Mouse (Mus musculus): ENCODE measurements around the gene Fam20a. TPM values are rescaled to one million over a fixed set of nuclear protein-coding genes. Genes with fewer than 3 reads are reported as not detected.

Gene Fam20a
- 1 to 10 TPM; 1.2 to 2.0 TPM for total RNA-seq (2021)
- long read RNA-seq, experiment 1, partial matches to known transcripts, result 0 of 1 reads
- long read RNA-seq, experiment 1, other reads (novel, unspliced or antisense), result 0 of 1 reads
- long read RNA-seq, experiment 2, partial matches to known transcripts, result 0 of 1 reads
- long read RNA-seq, experiment 2, other reads (novel, unspliced or antisense), result 0 of 1 reads

DNA sequence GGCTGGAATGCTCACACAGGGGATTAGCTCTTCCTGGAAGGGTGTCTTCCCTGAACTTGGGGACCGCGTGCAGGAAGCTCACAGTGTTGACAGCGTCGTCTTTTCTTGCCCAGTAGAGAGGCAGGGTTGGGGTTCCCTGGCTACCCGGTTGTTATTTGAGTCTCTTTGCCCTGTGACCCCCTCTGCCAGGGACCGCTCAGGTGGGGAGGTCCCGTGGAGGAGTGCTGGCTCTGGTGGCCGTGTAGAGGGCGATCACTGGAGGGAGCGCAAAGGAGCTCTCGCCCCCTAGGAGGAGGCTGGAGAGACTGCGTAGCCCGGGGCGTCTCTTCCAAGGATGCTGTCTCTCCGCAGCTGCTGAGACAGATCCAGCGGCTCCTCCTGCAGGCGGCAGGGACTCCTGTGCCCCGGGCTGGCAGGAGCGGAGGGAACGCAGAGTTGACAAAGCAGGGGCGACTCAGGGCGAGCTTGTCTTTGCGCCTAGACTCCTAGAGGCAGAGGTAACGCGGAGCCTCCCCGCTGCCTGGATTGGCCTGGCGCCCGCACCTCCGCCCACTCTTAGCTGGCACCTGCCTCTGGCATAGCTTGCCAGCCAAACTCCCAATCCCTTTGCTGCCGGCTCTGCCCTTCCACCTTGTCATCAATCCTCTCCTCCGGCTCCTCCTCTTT, at the start of gene Fam20a:
Gene Fam20a (minus strand): TSS at position 499 of the 666 bp plus-strand sequence.
- peak; percentile 44 for DNase-seq (ENCODE audit: low spot score)

DNA sequence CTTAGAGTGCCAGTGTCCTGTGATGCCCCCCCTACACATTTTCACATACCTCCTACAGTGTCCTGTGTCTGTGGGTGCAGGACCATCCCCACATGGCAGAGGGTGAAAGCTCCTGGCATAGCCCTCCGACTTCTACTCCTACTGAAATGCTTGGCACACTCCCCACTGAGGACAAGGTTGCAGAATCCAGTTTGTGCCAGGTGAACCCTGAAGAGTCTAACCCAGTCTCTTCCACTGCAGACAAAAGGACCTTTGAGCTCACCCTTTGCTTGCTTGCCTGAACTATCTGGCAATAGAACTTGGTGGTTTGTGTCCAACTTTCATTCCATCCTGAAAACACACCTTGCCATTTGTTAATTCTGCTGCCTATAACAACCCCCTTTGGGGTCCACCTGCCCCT, 49.3 kb upstream of the Fam20a start:
- no peak for DNase-seq (ENCODE audit: low spot score)

DNA sequence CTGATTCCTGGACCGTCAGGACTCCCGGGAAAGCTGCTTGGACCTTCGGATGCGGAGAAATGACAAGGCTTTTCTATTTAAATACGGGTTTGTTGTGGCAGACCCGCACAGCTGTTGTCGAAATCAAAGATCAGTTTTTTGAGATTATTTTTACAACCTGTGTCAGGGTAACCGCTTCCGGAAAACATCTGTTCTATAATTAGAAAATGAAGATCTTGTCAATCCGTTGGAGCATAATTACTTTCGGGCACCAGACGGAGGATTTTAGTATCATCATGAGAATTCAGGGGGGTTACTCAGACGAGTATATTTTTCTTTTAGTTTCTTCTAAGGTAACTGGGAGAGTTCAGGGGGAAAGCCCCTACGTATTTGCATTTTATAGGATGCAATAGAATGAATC, 48.1 kb upstream of the Fam20a start:
- no peak for DNase-seq (ENCODE audit: low spot score)

DNA sequence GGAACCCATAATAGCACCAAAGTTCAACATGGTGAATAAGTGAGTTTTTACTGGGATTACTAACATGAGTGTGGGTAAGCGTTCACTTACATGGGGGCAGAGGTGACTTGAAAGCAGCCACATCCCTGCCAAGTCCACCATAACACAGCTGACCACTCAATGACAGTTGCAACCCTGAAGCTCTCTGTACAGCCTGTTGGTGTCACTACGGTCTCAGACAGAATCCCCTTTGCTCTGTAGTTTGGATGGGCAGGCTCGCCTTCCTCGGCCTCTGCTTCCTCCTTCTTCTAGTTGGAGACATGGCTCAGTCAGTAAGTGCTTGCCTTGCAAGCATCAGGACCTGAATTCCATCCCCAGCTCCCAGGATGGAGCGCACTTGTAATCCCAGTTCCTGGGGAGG, 47.0 kb upstream of the Fam20a start:
- DNase-seq (ENCODE audit: low spot score), result no peak

DNA sequence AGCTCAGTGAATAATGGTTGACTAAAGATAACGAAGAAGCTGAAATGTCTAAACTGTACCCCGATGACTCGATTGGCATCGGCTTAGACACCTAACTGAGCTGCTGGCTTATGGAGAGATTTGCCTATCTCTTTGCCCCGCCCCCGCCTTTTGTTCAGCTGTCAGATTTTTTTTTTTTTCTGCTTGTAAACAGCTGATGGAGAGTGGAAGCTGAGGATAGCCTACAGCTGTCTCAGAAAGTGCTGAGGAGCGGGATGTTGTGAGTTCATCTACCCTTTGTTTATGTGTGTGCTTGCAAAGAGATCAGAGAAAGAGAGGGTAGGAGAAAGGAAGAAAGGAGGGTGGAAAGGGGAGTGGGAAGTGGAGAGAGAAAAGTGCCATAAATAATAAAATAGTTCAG, 38.0 kb upstream of the Fam20a start:
- DNase-seq (ENCODE audit: low spot score), result no peak

DNA sequence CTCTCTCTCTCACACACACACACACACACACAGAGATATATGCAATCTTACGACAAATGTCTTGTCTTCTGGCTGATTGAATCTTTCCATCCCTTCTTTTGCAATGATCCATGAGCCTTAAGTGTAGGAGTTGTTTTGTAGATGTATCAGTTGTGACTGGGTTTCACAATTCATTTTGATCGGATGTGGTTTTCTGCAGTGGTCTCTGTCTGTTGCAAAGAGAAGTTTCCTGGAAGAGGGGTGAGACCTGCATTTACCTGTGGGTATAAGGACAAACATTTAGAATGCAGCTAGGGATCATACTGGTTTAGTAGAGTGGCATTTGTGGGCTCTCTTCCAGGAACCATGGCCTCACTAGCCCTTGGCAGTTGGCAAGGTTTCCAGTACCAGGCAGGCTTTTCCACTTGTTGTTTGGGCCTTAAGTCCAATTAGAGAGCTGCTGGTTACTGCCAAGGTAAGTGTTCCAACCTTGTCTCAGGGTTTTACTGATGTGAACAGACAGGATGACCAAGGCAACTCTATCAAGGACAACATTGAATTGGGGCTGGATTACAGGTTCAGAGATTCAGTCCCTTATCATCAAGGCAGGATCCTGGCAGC, 36.6 kb upstream of the Fam20a start:
- no peak for DNase-seq (ENCODE audit: low spot score)

DNA sequence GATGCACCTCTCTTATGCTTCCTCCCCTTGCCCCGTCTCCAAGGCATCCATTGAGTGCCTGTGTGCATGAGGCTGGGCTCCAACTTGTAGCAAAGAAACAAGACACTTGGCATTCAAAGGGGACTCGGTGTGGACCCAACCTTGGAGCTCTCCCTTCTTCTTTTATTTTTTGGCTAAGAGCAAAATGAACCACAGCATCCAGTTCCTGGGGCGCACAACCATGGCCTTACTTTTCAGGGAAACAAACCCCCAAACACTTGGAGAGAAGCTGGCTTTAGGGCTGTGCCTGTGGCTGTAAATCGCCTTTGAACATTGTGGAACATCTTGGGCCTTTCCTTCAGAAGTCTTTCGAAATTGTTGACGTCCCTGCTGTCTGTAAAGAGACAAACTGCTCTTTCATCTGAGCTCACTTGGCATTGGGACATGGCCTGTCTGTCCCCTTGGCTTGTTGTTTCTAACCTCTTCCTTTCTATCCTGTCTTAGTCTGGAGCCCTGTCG, 32.1 kb upstream of the Fam20a start:
- no peak for DNase-seq (ENCODE audit: low spot score)

DNA sequence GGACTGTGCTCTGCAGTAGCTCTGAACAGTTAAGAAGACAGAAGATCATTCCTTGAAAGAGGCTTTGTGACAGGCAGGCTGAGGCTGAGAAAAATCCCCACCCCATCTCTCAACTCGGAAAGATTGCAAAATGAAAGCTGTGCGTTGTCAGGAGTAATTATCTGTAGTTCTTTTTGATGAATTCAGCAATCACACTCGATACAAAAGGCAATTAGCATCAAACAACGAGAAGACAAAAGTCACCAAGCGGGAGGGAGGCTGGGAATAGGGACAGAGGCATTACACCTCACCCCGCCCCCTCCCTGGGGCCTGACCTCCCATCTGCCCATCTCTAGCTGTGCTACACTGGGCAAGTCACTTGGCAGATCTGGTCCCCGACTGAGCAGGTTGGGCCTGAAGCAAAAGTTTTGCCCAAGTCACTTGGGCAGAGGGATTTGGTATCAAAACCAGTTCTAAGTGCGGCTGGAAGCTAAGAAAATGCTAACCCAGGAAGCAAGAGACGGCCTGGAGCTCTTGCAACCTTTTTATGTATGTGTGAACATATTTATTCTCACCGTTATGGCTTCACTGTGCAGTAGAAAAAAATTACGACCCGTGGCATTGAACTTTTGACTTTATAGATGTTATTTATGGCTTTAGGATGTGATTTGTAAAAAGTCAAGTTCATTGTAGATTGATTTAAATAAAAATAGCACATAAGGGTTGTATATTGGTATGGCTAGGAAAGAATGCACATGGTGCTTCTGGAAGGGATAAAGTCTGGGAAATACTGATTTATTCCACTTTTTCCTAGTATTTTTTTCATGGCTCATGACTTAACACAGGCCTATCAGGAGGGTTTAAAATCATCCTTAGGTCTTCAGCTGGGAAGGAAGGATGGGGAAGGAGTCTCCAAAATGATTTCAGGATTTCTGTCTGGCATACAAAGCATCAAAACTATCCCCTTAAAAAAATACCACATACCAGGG, 29.8 kb upstream of the Fam20a start:
- DNase-seq (ENCODE audit: low spot score), result no peak

DNA sequence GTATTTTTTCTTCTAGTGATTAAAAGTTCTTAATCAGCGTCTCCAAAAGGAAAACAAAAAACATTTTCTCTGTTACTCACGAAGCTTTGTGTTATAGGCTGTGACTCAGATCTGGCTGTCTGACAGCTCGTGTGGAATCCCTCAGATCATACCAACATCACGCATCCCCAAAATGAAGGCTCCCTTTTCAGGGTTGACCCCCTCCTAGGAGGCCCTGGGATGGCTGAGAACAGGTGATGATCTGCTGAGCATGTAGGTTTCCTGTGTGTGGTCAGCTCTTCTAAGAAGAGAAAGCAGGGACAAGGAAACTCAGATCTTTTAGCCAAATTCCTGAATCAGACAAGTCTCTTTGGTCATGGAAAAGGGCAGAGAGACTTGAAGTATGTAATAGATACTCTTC, 23.1 kb upstream of the Fam20a start:
- no peak for DNase-seq (ENCODE audit: low spot score)

DNA sequence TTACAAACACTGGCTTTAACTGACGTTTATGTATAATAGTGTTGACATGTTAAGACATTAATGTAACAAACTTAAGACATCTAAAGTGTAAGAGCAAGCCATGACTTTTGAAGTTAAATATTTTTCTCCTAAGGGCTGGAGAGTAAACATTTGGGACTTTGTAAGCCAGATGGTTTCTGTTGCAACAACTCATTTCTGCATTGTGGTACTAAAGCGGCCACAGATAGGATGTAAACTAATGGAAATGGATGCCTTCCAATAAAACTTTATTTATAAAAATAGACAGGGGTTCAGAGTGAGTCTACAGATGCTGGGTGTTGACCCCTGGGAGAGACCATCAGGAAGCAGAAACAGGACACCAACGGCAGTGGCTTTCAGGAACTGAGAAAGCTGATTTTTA, 15.9 kb upstream of the Fam20a start:
- DNase-seq (ENCODE audit: low spot score), result no peak

DNA sequence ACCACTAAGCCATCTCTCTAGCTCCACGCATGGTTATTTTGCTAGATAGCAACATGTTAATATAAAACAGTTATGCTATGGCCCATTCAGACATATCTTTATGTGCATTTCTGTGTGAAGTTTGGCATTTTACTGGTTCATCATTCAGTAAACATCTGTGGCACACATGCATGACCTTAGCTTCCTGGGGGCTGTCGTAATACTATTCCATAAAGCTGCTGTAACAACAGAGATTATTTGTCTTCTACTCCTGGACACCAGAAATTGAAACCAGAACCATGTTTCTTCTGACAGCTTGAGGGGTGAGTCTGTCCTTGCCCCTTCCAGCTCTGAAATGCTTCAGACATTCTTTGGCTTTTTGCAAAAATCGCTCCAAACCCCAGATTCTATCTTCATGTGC, 14.3 kb upstream of the Fam20a start:
- no peak for DNase-seq (ENCODE audit: low spot score)

DNA sequence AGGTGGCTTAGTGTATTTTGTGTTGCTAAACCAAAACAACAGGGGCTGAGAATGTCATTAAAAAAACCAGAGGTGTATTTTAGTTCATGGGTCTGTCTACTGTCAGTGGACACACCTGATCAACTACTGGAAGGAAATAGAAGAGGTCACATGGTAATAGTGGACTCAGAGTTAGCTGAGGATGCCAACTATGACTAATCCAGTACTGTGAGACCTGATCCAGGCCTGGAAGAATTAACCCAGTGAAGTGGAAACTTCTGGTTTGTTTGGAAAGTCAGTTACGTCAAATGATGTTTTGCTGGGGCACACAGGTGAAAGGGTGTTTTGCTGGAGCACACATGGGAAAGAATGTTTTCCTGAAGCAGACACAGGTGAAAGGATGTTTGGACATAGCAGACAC, 12.3 kb upstream of the Fam20a start:
- DNase-seq (ENCODE audit: low spot score), result no peak

DNA sequence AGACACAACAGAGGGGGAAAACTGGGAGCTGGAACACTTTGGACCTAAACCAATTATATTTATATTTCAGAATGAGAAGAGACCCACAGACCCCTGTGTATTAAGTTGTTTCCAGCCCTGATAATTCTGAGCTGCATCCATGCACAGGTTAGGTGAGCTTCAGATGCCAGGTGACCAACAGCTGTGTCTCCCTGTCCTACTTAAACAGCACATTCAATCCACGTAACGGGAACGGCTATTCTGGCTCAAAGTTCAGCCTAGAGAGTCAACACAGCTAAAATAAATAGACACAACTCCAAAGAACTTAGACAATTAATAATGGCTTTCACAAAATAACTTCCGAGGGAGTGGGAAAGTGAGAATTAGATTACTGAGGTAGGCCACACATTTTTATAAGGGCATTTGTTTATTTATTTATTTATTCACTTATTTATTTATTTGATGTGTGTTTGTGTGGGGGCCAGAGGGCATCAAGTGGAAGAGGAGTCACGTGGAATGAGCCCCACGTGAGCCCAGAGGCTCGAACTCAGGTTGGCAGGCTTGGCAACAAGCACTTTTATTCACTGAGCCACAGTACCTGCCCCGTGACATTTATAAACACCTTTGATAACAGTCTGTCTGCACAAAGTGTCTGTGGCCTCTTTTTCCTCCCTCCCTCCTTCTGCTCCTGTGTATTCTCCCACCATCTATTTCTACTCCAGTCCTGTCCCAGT, 10.8 kb upstream of the Fam20a start:
- no peak for DNase-seq (ENCODE audit: low spot score)

DNA sequence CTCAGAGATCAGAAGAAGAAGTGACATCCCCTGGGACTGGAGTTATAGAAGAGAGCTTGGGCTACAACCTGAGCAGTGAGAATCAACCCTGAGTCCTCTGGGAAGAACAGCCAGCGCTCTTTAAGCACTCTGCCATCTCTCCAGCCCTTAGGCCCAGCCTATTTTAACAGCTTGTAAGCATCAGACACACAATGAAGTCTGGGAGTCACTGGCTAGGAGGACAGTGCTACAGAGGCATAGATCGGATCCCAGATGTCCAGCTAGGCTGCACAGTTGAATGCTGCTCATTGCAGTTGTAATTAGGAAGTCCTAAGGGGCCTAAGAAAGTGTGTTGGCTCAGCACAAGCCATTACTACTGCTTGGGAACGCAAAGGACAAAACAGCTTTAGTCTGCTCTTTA, 6.3 kb upstream of the Fam20a start:
- DNase-seq (ENCODE audit: low spot score), result no peak

DNA sequence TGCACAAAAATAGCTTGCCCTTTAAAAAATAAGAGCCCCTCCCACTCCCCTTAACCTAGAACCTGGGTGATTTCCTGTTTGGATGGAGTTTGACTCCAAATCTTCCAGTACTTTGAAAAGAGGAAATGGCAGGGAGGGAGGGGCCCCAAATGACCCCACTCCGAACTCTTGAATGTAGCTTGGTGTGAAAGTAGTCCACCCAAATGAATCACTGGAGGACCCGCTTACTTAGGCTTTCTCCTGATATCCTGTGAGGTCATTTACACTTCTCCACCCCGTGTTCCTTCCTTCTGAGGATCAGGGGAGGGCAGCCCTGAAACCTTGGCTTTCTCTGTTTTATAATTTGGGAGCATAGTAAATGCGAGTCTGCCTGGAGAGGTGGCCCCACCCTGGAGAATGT, 632 bp upstream of the Fam20a start:
- peak; percentile 50 for DNase-seq (ENCODE audit: low spot score)

DNA sequence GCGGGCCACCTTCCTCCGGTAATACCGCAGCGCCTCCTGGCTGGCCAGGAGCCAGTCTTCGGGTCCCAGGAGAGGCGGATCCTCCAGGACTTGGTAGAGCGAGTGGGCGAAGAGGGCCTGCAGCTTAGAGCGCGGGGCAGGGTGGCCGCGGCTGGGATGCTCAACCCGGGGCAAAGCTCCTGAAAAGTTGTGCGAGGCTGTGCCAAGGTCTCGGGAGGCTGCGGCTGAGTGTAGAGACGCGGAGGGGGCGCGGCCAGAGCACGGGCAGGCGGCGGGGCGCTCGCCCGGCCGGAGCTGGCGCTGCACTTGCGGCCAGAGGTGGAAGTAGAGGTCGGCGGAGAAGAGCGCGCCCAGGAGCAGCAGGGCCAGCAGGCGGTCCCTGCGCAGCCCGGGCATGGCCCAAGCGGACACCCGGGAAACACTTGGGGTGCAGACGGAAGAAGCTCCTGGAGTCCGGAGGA, 729 bp downstream of the Fam20a start:
- DNase-seq (ENCODE audit: low spot score), result peak; percentile 29

DNA sequence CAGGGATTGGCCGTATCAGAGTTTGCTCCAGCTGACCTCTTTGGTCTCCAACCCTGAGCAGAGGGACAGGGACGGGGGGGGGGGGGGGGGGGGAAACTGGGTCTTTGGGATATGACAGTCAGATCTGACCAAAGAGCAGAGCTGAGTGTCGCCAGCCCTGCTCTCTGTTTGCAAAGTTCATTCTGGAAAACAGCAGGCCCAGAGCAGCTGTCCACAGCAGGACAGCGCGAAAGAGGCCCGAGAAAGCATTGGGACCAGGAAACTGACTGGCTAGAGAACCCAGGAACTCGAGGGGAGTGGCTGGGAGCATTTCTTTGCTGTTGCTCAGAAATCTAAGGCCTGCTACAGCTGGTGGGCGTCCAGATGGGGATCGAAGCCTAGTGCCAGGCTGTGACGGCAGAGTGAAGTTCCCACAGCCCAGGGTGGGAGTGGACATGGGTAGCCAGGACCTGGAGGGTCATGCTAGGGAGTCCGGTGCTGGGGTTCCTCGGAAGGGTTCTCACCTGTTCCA, 1.2 kb downstream of the Fam20a start:
- DNase-seq (ENCODE audit: low spot score), result peak; percentile 26

DNA sequence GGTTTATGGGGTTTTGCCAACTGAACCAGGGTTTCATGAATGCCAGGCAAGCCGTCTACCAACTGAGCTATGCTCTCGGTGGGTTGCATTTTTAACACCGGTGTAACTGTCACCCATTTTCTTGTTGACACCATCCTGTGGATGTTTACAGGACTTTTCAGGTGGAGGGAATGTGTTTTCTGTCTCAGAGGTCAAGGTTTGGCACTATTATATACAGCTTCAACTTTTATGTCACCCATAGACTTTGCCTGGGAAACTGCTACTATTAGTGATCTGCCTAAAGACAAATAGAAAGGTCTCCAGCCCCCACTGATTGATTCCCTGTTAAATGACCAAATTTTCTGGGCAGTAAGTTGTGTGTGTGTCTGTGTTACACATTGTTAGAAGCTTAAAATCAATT, 2.7 kb downstream of the Fam20a start:
- DNase-seq (ENCODE audit: low spot score), result no peak

DNA sequence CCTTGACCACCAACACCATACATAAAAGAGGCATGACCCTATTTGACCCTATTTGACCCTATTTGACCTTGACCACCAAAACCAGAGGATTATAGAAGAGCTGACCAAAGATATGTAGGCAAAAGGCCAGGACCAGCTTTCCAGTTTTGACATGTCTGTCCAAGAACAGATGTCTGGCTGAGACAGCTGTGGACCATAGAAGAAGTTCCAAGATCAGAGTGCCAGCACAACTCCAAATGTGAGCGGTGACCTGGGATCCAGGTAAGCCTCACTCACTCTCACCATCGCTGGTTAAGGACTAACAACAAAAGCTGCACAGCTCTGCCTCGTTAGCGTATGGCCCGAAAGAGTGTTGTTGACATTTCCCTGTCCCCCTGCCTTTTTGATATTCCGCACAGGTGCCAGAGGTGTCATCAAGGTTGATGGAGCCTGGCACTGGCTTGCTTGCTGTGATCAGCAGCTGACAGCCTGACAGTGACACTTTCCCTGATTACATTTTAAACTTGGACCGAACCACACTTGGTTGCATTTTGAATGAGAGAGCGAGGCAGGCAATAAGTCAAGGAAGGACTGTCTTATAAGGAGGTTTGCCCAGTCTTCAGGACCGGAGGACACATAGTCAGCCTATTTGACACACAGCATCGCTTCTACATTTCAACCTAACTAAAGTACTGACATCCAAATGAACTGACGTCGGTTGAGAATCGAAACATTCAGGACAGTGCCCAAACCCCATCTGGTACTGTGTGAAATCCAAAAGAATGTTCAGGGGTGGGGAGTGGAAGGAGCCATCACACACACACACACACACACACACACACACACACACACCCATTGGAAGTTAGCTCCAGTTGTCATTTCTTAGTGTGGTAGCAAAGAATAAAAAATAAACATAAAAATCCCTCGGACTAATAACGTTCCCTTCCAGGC, 3.8 kb downstream of the Fam20a start:
- DNase-seq (ENCODE audit: low spot score), result no peak

DNA sequence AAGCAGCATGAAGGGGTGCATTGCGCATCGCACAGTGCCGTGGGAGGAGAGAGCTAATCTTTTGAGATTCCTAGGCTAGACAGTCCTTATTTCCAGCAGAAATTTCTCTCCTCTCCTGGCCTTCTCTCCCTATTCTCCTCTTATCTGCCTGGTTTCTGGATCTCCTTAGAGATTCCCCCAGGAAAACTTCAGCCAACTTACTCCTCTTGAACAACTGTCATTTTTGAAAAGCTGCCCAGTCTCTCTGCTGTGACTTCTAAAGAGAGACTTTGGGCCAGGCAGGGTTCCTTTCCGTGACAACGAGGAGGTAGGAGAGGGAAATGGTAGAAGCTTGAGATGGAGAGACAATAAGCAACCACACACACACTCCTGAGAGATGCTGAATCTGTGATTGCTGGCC, 4.6 kb downstream of the Fam20a start:
- DNase-seq (ENCODE audit: low spot score), result no peak

Data from gastrocnemius, adult 18-20 months (tissue).